ENCODE assay signal across 8 mouse cellular contexts in the genomic region with DNA sequence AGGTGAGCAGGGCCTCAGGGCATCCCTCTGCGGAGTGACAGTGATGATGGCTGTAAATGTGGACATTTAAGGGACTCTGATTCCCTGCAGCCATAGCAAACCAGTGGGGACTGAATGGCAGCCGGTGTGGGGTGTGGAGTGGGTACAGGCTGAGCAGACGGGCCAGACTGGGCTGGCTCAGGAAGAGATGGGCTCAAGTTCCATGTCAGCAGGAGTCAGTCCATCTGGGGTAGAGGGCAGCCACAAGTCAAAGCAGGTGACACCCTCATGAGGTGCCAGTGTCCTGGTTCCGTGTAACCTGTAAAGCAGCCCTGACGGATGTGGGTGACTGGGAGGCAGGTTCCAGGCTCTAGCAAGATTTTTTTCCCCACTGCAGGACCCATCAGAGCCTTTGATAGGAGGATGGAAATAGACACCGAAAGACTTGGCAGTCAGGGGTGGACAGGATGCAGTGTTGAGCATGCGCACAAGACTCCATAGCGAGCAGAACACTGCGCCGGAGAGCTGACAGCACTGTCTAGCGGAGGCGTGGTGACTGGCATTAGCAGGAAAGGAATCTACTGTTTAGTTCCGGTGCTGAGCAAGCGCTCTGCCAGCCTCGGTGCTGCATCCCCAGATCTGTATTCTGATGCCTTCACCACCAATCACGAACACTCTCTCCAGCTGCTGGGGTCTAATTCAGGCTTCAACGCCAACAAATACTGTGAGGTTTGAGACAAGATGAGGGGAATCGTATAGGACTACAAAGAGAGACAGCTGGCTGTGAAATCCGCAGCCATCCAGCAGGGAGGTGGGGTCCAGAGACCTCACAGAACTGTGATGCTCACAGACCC. TPM values are rescaled to one million over a fixed set of nuclear protein-coding genes. Genes with fewer than 3 reads are reported as not detected.
DNase-seq lines count a peak whose midpoint lies in the region; ATAC-seq and TF ChIP-seq lines count a peak whose summit lies in the region.

No protein-coding gene starts in this region.

- peak overlapping the region; percentile 51 for H3K9ac ChIP-seq in forebrain, postnatal 0 days
- peak overlapping the region; percentile 44; the same call in 1 of the 2 replicates for H3K9ac ChIP-seq in liver, embryonic 13.5 days
- H3K9ac ChIP-seq in stomach, embryonic 14.5 days (replicated peaks; ENCODE audit: low read depth, low read length): 0 out of 2 replicates have a peak overlapping the region, but pooled peaks have one; percentile 1

- H3K4me3 ChIP-seq in forebrain, postnatal 0 days (ENCODE audit: low read depth, low read length): peak overlapping the region; percentile 24
- peak overlapping the region; percentile 23 for H3K4me3 ChIP-seq in liver, embryonic 13.5 days (replicated peaks)
- H3K4me3 ChIP-seq in stomach, embryonic 14.5 days (ENCODE audit: low read depth, low read length): peak overlapping the region; percentile 9; the same call in 1 of the 2 replicates

- no peaks in the 10 kb centered on the region for H3K36me3 ChIP-seq in forebrain, postnatal 0 days (ENCODE audit: insufficient read depth)
- no peaks in the 10 kb centered on the region for H3K36me3 ChIP-seq in liver, embryonic 13.5 days
- no peaks in the 10 kb centered on the region for H3K36me3 ChIP-seq in stomach, embryonic 14.5 days (ENCODE audit: control insufficient read depth, insufficient read depth, low read length)

- ATAC-seq in forebrain, postnatal 0 days: peak; percentile 87
- peak; percentile 65 for ATAC-seq in liver, embryonic 13.5 days (ENCODE audit: low read depth)
- peak; percentile 71; the same call in 1 of the 2 replicates for ATAC-seq in stomach, embryonic 14.5 days (ENCODE audit: insufficient number of reproducible peaks, insufficient read depth, low FRiP score, low read depth)

- peak; percentile 41 for TF ChIP-seq CTCF in forebrain, postnatal 0 days (IDR thresholded peaks at IDR 0.05; ENCODE audit: low read depth)

- peaks cover 15% of the 10 kb centered on the region for H3K4me1 ChIP-seq in forebrain, postnatal 0 days (ENCODE audit: insufficient read depth)
- H3K4me1 ChIP-seq in liver, embryonic 13.5 days (replicated peaks): peaks cover 9% of the 10 kb centered on the region; the same call in 1 of the 2 replicates
- 0 out of 2 replicates have a peak, but pooled peaks cover 2% of the 10 kb centered on the region for H3K4me1 ChIP-seq in stomach, embryonic 14.5 days (ENCODE audit: control insufficient read depth, insufficient read depth, low read length)

- peak overlapping the region; percentile 88 for H3K27ac ChIP-seq in forebrain, postnatal 0 days (ENCODE audit: low read depth, low read length)
- H3K27ac ChIP-seq in liver, embryonic 13.5 days: no peak overlapping the region
- H3K27ac ChIP-seq in stomach, embryonic 14.5 days (ENCODE audit: low read length): no peak overlapping the region

- H3K27me3 ChIP-seq in forebrain, postnatal 0 days (ENCODE audit: insufficient read depth, low read length): no peaks in the 10 kb centered on the region
- H3K27me3 ChIP-seq in liver, embryonic 13.5 days: no peaks in the 10 kb centered on the region
- H3K27me3 ChIP-seq in stomach, embryonic 14.5 days (ENCODE audit: control insufficient read depth, insufficient read depth, low read length): no peaks in the 10 kb centered on the region

- H3K4me2 ChIP-seq in forebrain, postnatal 0 days (ENCODE audit: low read depth): peak overlapping the region; percentile 52
- H3K4me2 ChIP-seq in liver, embryonic 13.5 days: peak overlapping the region; percentile 51
- H3K4me2 ChIP-seq in stomach, embryonic 14.5 days (replicated peaks; ENCODE audit: low read depth, low read length): peak overlapping the region; percentile 35

- 24% methylated on average over 19 of the region's 19 CpGs for WGBS in forebrain, postnatal 0 days
- WGBS in liver, embryonic 13.5 days (ENCODE audit: insufficient replicate concordance): 33% methylated on average over 19 of the region's 19 CpGs
- WGBS in stomach, embryonic 14.5 days: 40% methylated on average over 19 of the region's 19 CpGs

- peak; percentile 50 to 55 for DNase-seq in B cell, adult 2 months
- peak; percentile 94 for DNase-seq in cerebellum, adult 11-12 months
- peak; percentile 93 for DNase-seq in forebrain, postnatal 0 days
- DNase-seq in heart, postnatal 25 days (ENCODE audit: low spot score): peak; percentile 51
- peak; percentile 71 to 80 for DNase-seq in kidney, postnatal 4 days
- DNase-seq in liver, embryonic 13.5 days: peak; percentile 16
- DNase-seq in naive thymus-derived CD4-positive, alpha-beta T cell, adult 2 months (ENCODE audit: low read depth): peak; percentile 91

- H3K9me3 ChIP-seq in forebrain, postnatal 0 days (ENCODE audit: low read length): 0 out of 2 replicates have a peak, but pooled peaks cover 3% of the 10 kb centered on the region
- no peaks in the 10 kb centered on the region for H3K9me3 ChIP-seq in liver, embryonic 13.5 days (replicated peaks)
- H3K9me3 ChIP-seq in stomach, embryonic 14.5 days (ENCODE audit: control insufficient read depth, low read depth, low read length): peaks cover 4% of the 10 kb centered on the region; the same call in 1 of the 2 replicates

- intact Hi-C loops in heart, postnatal 25 days (cut with DNase I): no loop called here

RNA-seq across cellular contexts. Expression of a gene that starts 18.3 kb away (rescaled TPM):
- 0.23 and 0.57 TPM in 2 replicates for total RNA-seq in forebrain, postnatal 0 days (2014; rRNA removed)
- polyA plus RNA-seq in forebrain, postnatal 0 days (2015; fragmentation: Nextera tagmentation; extraction: Ambion mirVana): 0.54 and 0.62 TPM in 2 replicates
- total RNA-seq in heart, postnatal 25 days (2021): 1 to 10 TPM; 1.2 to 1.8 TPM
- polyA plus RNA-seq in liver, embryonic 13.5 days (2015; fragmentation: Nextera tagmentation; extraction: Ambion mirVana): 1.1 and 1.5 TPM in 2 replicates
- polyA plus RNA-seq in stomach, embryonic 14.5 days (2014; fragmentation: Nextera tagmentation; extraction: Ambion mirVana): 0.90 and 1.5 TPM in 2 replicates

RNA-seq across cellular contexts. Expression of a gene that starts 32.4 kb away (rescaled TPM):
- total RNA-seq in forebrain, postnatal 0 days (2014; rRNA removed): 2.7 and 3.4 TPM in 2 replicates
- polyA plus RNA-seq in forebrain, postnatal 0 days (2015; fragmentation: Nextera tagmentation; extraction: Ambion mirVana): 9.3 and 9.7 TPM in 2 replicates
- 1 to 10 TPM; 1.3 TPM for total RNA-seq in heart, postnatal 25 days (2021)
- 4.5 TPM in 2 replicates for polyA plus RNA-seq in liver, embryonic 13.5 days (2015; fragmentation: Nextera tagmentation; extraction: Ambion mirVana)
- polyA plus RNA-seq in stomach, embryonic 14.5 days (2014; fragmentation: Nextera tagmentation; extraction: Ambion mirVana): 9.2 and 10.1 TPM in 2 replicates

Comparison
In these comparisons a context has a peak if more than half of its experiments do, and no peak if none do; other contexts are left out.
1. DNase-seq: peak in every context shown above with its lines; median percentile 94 in cerebellum, adult 11-12 months; 93 in forebrain, postnatal 0 days; 91 in naive thymus-derived CD4-positive, alpha-beta T cell, adult 2 months; 76 in kidney, postnatal 4 days; 52 in B cell, adult 2 months; 51 in heart, postnatal 25 days; 16 in liver, embryonic 13.5 days.
2. H3K9ac ChIP-seq: peak in every context shown above with its lines; median percentile 51 in forebrain, postnatal 0 days; 44 in liver, embryonic 13.5 days; 1 in stomach, embryonic 14.5 days.